Mouse (Mus musculus) CH12.LX (cell line): ENCODE measurements at regions not wholly inside any gene's neighbourhood (a gene's known extent, or its start where the extent isn't known, plus 50 kb on each side); places are given as distances from the start of the nearest gene placed in this dataset.

Source experiments
- DNase-seq: peaks from one replicate; pipeline ENCODE4 v3.0.0-alpha.2; 2013; ENCODE audit errors: extremely low read depth
- H3K27ac ChIP-seq: 2 replicates; pipeline ENCODE4 v1.5.1; 2012; ENCODE audit warnings: low read depth, mild to moderate bottlenecking, control low read depth, moderate library complexity; ENCODE audit not compliant: insufficient read depth
- H3K27me3 ChIP-seq: replicated peaks from 2 replicates; pipeline ENCODE3; 2012; ENCODE audit warnings: inconsistent platforms
- H3K36me3 ChIP-seq, 2 experiments: replicated peaks in 1 of 2; 2 replicates each; pipeline versions ENCODE3 to v1.6.1; 2012; ENCODE audit warnings: inconsistent platforms in 1 of 2, low read length in 1 of 2, mild to moderate bottlenecking in 1 of 2, mixed read lengths in 1 of 2, moderate library complexity in 1 of 2; ENCODE audit not compliant: control insufficient read depth in 1 of 2, insufficient read depth in 1 of 2
- H3K4me1 ChIP-seq, 2 experiments: 2 replicates each; pipeline ENCODE4 v1.6.1; 2012; ENCODE audit warnings: inconsistent platforms in 1 of 2, moderate library complexity in 1 of 2; ENCODE audit not compliant: insufficient read depth in 2 of 2, control insufficient read depth in 1 of 2
- H3K4me2 ChIP-seq: 2 replicates; pipeline ENCODE4 v1.6.1; 2012; ENCODE audit warnings: low read depth, mild to moderate bottlenecking, control low read depth; ENCODE audit not compliant: poor library complexity, insufficient read depth, severe bottlenecking
- H3K4me3 ChIP-seq, 3 experiments: fragments of 150-350 bp in 1 of 3; sonication (generic) in 1 of 3; replicated peaks in 1 of 3; 2 replicates each; pipeline versions ENCODE3 to v1.5.1; 2011 to 2012; ENCODE audit warnings: low read depth in 2 of 3, low read length in 2 of 3, mild to moderate bottlenecking in 2 of 3, moderate library complexity in 2 of 3, control low read depth in 1 of 3, improper control_type of control experiment in 1 of 3, inconsistent platforms in 1 of 3, mixed read lengths in 1 of 3; ENCODE audit not compliant: poor library complexity in 1 of 3
- H3K79me2 ChIP-seq: replicated peaks from 2 replicates; pipeline ENCODE4 v1.6.1; 2012; ENCODE audit warnings: mild to moderate bottlenecking, moderate library complexity; ENCODE audit not compliant: control insufficient read depth, poor library complexity, insufficient read depth, severe bottlenecking; ENCODE audit errors: extremely low read depth
- H3K9ac ChIP-seq: 2 replicates; pipeline ENCODE4 v1.6.1; 2012; ENCODE audit warnings: low read depth, mild to moderate bottlenecking, control low read depth, moderate library complexity; ENCODE audit not compliant: insufficient read depth
- H3K9me3 ChIP-seq: replicated peaks from 2 replicates; pipeline ENCODE3; 2012; ENCODE audit warnings: low read length, inconsistent platforms, mixed read lengths
- BHLHE40 ChIP-seq: IDR thresholded peaks from 2 replicates; pipeline ENCODE4 v1.6.1; 2011; ENCODE audit warnings: mild to moderate bottlenecking, low read depth, low read length, improper control_type of control experiment
- CHD2 ChIP-seq: IDR thresholded peaks from 2 replicates; pipeline ENCODE4 v1.6.1; 2011; ENCODE audit warnings: low read length, improper control_type of control experiment
- E2F4 ChIP-seq: IDR thresholded peaks from 2 replicates; pipeline ENCODE4 v1.6.1; 2011; ENCODE audit warnings: low read depth, low read length, improper control_type of control experiment; ENCODE audit not compliant: insufficient replicate concordance
- ELF1 ChIP-seq: IDR thresholded peaks from 2 replicates; pipeline ENCODE4 v1.6.1; 2014; ENCODE audit warnings: low read depth, mild to moderate bottlenecking, inconsistent platforms, low read length, improper control_type of control experiment
- EP300 ChIP-seq: IDR thresholded peaks from 2 replicates; pipeline ENCODE4 v1.6.1; 2011; ENCODE audit warnings: low read length, improper control_type of control experiment
- ETS1 ChIP-seq: conservative IDR thresholded peaks from 2 replicates; pipeline ENCODE4 v1.6.1; 2012; ENCODE audit warnings: low read depth, mild to moderate bottlenecking, inconsistent platforms, low read length, improper control_type of control experiment, moderate library complexity
- GABPA ChIP-seq: IDR thresholded peaks from 2 replicates; pipeline ENCODE4 v1.6.1; 2012; ENCODE audit warnings: low read depth, low read length, improper control_type of control experiment, inconsistent platforms; ENCODE audit not compliant: insufficient replicate concordance
- JUN ChIP-seq: IDR thresholded peaks from 2 replicates; pipeline ENCODE4 v1.6.1; 2011; ENCODE audit warnings: low read depth, mild to moderate bottlenecking, low read length, improper control_type of control experiment, moderate library complexity; ENCODE audit not compliant: insufficient read depth
- KAT2A ChIP-seq: IDR thresholded peaks from 2 replicates; pipeline ENCODE4 v1.6.1; 2012; ENCODE audit warnings: low read length, improper control_type of control experiment, inconsistent platforms; ENCODE audit not compliant: insufficient replicate concordance
- MEF2A ChIP-seq: IDR thresholded peaks from 2 replicates; pipeline ENCODE4 v1.6.1; 2014; ENCODE audit warnings: low read depth, mild to moderate bottlenecking, inconsistent platforms, low read length, improper control_type of control experiment, borderline replicate concordance
- MXI1 ChIP-seq: IDR thresholded peaks from 2 replicates; pipeline ENCODE4 v1.6.1; 2011; ENCODE audit warnings: mild to moderate bottlenecking, low read depth, low read length, improper control_type of control experiment
- NELFE ChIP-seq: IDR thresholded peaks from 2 replicates; pipeline ENCODE4 v1.6.1; 2011; ENCODE audit warnings: low read depth, low read length, improper control_type of control experiment
- PAX5 ChIP-seq: IDR thresholded peaks from 2 replicates; pipeline ENCODE4 v1.6.1; 2012; ENCODE audit warnings: low read length, inconsistent platforms, mixed read lengths
- POLR2A ChIP-seq: IDR thresholded peaks from 2 replicates; pipeline ENCODE4 v1.6.1; 2011; ENCODE audit warnings: low read depth, mild to moderate bottlenecking, improper control_type of control experiment, low read length
- SMC3 ChIP-seq: IDR thresholded peaks from 2 replicates; pipeline ENCODE4 v1.6.1; 2011; ENCODE audit warnings: low read depth, low read length, improper control_type of control experiment
- TBP ChIP-seq: conservative IDR thresholded peaks from 2 replicates; pipeline ENCODE4 v1.6.1; 2011; ENCODE audit warnings: low read depth, low read length, improper control_type of control experiment
- TCF12 ChIP-seq: IDR thresholded peaks from 2 replicates; pipeline ENCODE4 v1.6.1; 2014; ENCODE audit warnings: low read depth, mild to moderate bottlenecking, inconsistent platforms, low read length, improper control_type of control experiment
- UBTF ChIP-seq: IDR thresholded peaks from 2 replicates; pipeline ENCODE4 v1.6.1; 2012; ENCODE audit warnings: low read depth, mild to moderate bottlenecking, inconsistent platforms, low read length, improper control_type of control experiment, moderate library complexity
- ZC3H11A ChIP-seq: IDR thresholded peaks from 2 replicates; pipeline ENCODE4 v1.6.1; 2012; ENCODE audit warnings: low read depth, mild to moderate bottlenecking, inconsistent platforms, low read length, improper control_type of control experiment
- ZKSCAN1 ChIP-seq: IDR thresholded peaks from 2 replicates; pipeline ENCODE4 v1.6.1; 2012; ENCODE audit warnings: low read depth, inconsistent platforms, low read length, improper control_type of control experiment, borderline replicate concordance
- ZMIZ1 ChIP-seq: IDR thresholded peaks from 2 replicates; pipeline ENCODE4 v1.6.1; 2012; ENCODE audit warnings: low read depth, mild to moderate bottlenecking, inconsistent platforms, low read length, improper control_type of control experiment
- dilution Hi-C: fragments of 300-500 bp; cut with MboI; formaldehyde crosslinking; loops from 2 replicates; pipeline ENCODE4 v1.14.3; 2020; ENCODE audit warnings: low sequenced_read_pairs; ENCODE audit not compliant: extremely low pct_unique_long_range_greater_than_20kb, extremely low pct_ligation_motif_present
- in situ Hi-C: fragments of 300-500 bp; cut with MboI; formaldehyde crosslinking; loops from 3 replicates; pipeline ENCODE4 v1.14.3; 2019; ENCODE audit warnings: low sequenced_read_pairs, low pct_ligation_motif_present, low pct_unique_long_range_greater_than_20kb, mixed read lengths

DNA sequence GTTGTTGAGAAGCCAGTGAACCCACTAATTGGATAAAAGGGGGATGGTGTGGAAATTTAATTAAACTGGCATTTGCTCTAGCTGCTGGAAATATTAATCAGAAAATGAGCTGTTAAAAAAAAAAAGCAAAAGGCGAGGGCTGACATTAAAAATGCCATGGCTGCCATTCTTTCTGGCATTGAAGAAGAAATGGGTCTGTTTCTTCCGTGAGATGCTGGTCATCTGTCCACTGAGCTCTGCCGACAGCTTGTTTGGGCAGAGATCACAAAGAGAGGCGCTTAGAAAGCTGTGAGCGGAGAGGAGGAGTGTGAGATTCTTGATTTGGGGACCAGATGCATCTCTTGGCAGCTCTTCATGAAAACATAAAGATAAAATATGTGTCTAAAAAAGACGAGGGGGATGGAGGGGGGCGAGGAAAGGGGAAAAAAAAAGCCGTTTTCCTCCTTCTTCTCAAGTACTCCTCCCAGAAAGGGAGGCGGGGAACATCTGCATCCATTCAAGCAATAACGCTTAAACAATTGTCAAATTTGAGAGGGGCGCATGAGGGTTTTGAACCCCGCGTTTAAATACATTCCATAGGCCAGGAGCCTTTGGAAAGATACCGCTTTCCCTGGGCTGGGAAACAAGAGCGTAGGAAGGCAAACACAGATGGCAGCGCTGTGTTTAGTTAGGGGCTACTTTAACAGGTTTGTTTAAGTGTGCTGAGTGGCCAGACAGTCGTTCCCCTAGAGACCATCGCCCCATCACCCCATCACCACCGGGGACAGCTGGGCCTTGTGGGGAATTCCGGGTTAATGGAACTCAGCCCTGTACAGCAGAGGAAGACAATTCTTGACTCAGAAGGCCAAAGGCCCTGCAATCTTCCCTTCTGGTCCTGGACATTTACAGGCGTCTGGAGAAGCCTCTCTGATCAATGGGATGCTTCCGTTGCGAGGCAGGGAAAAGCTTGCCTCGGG, 109.2 kb upstream of the Slit3 start:
- Histone ChIP-seq H3K4me3 (no peak overlapping the region), H3K27me3 (no peaks in the 10 kb centered on the region), H3K79me2 (no peaks in the 10 kb centered on the region), H3K9ac (0 out of 2 replicates have a peak overlapping the region, but pooled peaks have one; percentile 7), H3K27ac (no peak overlapping the region), H3K9me3 (no peaks in the 10 kb centered on the region), H3K4me1 (peaks cover 22 to 64% of the 10 kb centered on the region in 2 experiments), H3K36me3 (no peaks in the 10 kb centered on the region), H3K4me2 (peak overlapping the region; percentile 72)
- TF ChIP-seq MEF2A (0 out of 2 replicates have a peak, but pooled peaks have one; percentile 16), POLR2A (no peak), TBP (no peak), CHD2 (peak; percentile 64; the same call in 1 of the 2 replicates), ETS1 (peak; percentile 64), ELF1 (peak; percentile 47), TCF12 (peak; percentile 87), JUN (no peak), EP300 (peak; percentile 73), KAT2A (0 out of 2 replicates have a peak, but pooled peaks have one; percentile 21), BHLHE40 (peak; percentile 60)
- DNase-seq, result peak; percentile 56
- dilution Hi-C loops (no loop called here), in situ Hi-C loops (no loop called here)

DNA sequence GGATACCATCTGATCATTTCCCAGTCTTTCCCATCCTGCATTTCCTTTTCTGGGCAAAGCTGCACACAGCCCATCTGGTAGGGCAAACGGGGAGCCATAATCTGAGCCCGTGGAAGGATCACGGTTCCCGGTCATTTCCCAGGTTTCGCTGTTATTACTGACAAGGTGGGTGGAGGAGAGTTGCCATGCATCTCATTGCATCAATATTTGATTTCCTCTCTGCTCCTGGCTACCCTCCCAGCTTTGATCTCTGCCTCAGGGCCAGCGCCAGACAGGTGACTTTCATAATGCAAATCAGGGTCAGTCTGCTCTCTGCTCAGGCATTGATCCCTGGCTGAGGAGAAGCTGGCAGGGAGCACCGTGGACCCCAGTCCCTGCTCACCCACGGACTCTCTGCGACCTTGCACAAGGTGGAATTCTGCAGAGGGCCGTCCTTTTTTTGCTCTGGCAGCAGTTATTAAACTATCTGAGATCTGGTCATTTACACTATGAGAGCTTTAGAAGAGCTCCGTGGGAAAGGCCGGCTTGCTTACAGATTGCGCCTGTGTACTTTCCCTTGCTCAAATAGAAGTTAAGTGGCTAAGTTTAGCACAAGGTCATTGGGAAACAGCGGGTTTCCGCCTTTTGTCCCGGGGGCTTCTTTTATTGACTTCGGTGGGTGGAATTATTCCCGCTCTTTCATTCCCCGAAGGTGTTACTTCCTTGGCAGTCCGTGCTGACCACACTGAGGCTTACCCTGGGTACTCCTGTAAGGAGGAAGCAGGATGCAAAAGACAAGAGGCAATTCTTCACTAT, 114.1 kb upstream of the Slit3 start:
- dilution Hi-C loops (no loop called here), in situ Hi-C loops (no loop called here)
- no peak for DNase-seq
- H3K36me3 ChIP-seq, result no peaks in the 10 kb centered on the region
- H3K79me2 ChIP-seq, result no peaks in the 10 kb centered on the region
- H3K4me1 ChIP-seq, result peaks cover 16 to 73% of the 10 kb centered on the region in 2 experiments
- H3K27ac ChIP-seq, result no peak overlapping the region
- peak overlapping the region; percentile 76 for H3K4me2 ChIP-seq
- no peak overlapping the region for H3K4me3 ChIP-seq
- TF ChIP-seq EP300, result no peak; the same call in 1 of the 2 replicates
- TF ChIP-seq ZKSCAN1, result no peak
- no peak for TF ChIP-seq E2F4
- TF ChIP-seq PAX5, result no peak
- TF ChIP-seq SMC3, result no peak
- 0 out of 2 replicates have a peak, but pooled peaks have one; percentile 26 for TF ChIP-seq TCF12
- no peak for TF ChIP-seq ZC3H11A
- peak; percentile 79; the same call in 1 of the 2 replicates for TF ChIP-seq MEF2A
- no peak for TF ChIP-seq GABPA
- no peak for TF ChIP-seq NELFE
- no peak for TF ChIP-seq POLR2A
- no peak for TF ChIP-seq ZMIZ1
- peak; percentile 39; the same call in 1 of the 2 replicates for TF ChIP-seq MXI1
- TF ChIP-seq UBTF, result no peak
- TF ChIP-seq ELF1, result 0 out of 2 replicates have a peak, but pooled peaks have one; percentile 23
- no peak for TF ChIP-seq CHD2
- no peaks in the 10 kb centered on the region for H3K9me3 ChIP-seq
- no peaks in the 10 kb centered on the region for H3K27me3 ChIP-seq
- H3K9ac ChIP-seq, result 0 out of 2 replicates have a peak overlapping the region, but pooled peaks have one; percentile 3
